Mouse (Mus musculus) liver, embryonic 16.5 days (tissue): ENCODE data around the gene Map3k4. TPM values are rescaled to one million over a fixed set of nuclear protein-coding genes. Genes with fewer than 3 reads are reported as not detected.

ENCODE experiments used
- ATAC-seq: fragments of 200-750 bp; cut with Nextera tagmentation; 2 replicates; pipeline ENCODE4 v1.8.0; 2017; ENCODE audit warnings: low read depth, mild to moderate bottlenecking, moderate number of reproducible peaks, moderate library complexity
- H3K27ac ChIP-seq: fragments of 300-500 bp; sonication (generic); 2 replicates; pipeline ENCODE4 v1.5.1; 2014; ENCODE audit warnings: mild to moderate bottlenecking, low read length
- H3K27me3 ChIP-seq: fragments of 300-500 bp; sonication (generic); 2 replicates; pipeline ENCODE4 v1.6.1; 2014; ENCODE audit warnings: low read depth, low read length, mixed read lengths; ENCODE audit not compliant: control insufficient read depth, insufficient read depth
- H3K36me3 ChIP-seq: fragments of 300-500 bp; sonication (generic); 2 replicates; pipeline ENCODE4 v1.6.1; 2014; ENCODE audit warnings: mild to moderate bottlenecking; ENCODE audit not compliant: control insufficient read depth, insufficient read depth
- H3K4me1 ChIP-seq: fragments of 300-500 bp; sonication (generic); 2 replicates; pipeline ENCODE4 v1.6.1; 2014; ENCODE audit warnings: low read depth, low read length, mixed read lengths; ENCODE audit not compliant: control insufficient read depth
- H3K4me2 ChIP-seq: fragments of 300-500 bp; sonication (generic); 2 replicates; pipeline ENCODE4 v1.6.1; 2014; ENCODE audit warnings: low read depth, low read length, mixed read lengths
- H3K4me3 ChIP-seq: fragments of 300-500 bp; sonication (generic); 2 replicates; pipeline ENCODE4 v1.5.1; 2014; ENCODE audit warnings: low read depth, mild to moderate bottlenecking, low read length
- H3K9ac ChIP-seq: fragments of 300-500 bp; sonication (generic); 2 replicates; pipeline ENCODE4 v1.6.1; 2014; ENCODE audit warnings: low read depth, low read length
- H3K9me3 ChIP-seq: fragments of 300-500 bp; sonication (generic); replicated peaks from 2 replicates; pipeline ENCODE4 v1.6.1; 2016; ENCODE audit warnings: low read length; ENCODE audit not compliant: control insufficient read depth
- WGBS: fragments of 180-500 bp; shearing (Covaris S2); extraction: QIAGEN DNeasy Blood & Tissue Kit; methylation state at CpG from one replicate; pipeline ENCODE4 v1.1.7; 2014; ENCODE audit not compliant: insufficient replicate concordance; 5-methylcytosine and 5-hydroxymethylcytosine counted together
- polyA plus RNA-seq: library from polyadenylated mRNA; unstranded; fragments of >200 nt; fragmentation: Nextera tagmentation; extraction: Ambion mirVana; gene quantifications from 2 replicates; pipeline ENCODE4 v1.2.1, GENCODE M21; 2015

Gene Map3k4
- polyA plus RNA-seq, 1 experiment from 2014 or later = 9.5 TPM

GRCm38 (mm10) chr17:12268091-12268490, 50.5 kb downstream of the Map3k4 start:
- Histone ChIP-seq H3K9ac (no peak overlapping the region), H3K27me3 (no peaks in the 10 kb centered on the region), H3K4me1 (no peaks in the 10 kb centered on the region; the same call in 1 of the 2 replicates), H3K27ac (no peak overlapping the region), H3K36me3 (peaks cover 13% of the 10 kb centered on the region), H3K4me2 (no peak overlapping the region), H3K9me3 (no peaks in the 10 kb centered on the region), H3K4me3 (no peak overlapping the region)
- 80% methylated on average over 4 of the region's 4 CpGs for WGBS
- no peak for ATAC-seq

- Histone ChIP-seq H3K4me3 (no peak overlapping the region), H3K9me3 (no peaks in the 10 kb centered on the region), H3K27me3 (no peaks in the 10 kb centered on the region), H3K4me2 (no peak overlapping the region), H3K36me3 (peaks cover 6% of the 10 kb centered on the region), H3K27ac (no peak overlapping the region), H3K9ac (no peak overlapping the region), H3K4me1 (no peaks in the 10 kb centered on the region; the same call in 1 of the 2 replicates)
- ATAC-seq = peak; percentile 41; the same call in 1 of the 2 replicates
- 73% methylated on average over 21 of the region's 21 CpGs for WGBS
These were observed 52.3 kb downstream of the Map3k4 start for GRCm38 (mm10) chr17:12265969-12266925.

- Histone ChIP-seq H3K4me1 (no peaks in the 10 kb centered on the region; the same call in 1 of the 2 replicates), H3K4me2 (no peak overlapping the region), H3K9me3 (no peaks in the 10 kb centered on the region), H3K27ac (no peak overlapping the region), H3K27me3 (no peaks in the 10 kb centered on the region), H3K4me3 (no peak overlapping the region), H3K9ac (no peak overlapping the region), H3K36me3 (no peaks in the 10 kb centered on the region)
- no peak for ATAC-seq
- 74% methylated on average over 3 of the region's 3 CpGs for WGBS
These were observed 54.3 kb downstream of the Map3k4 start for GRCm38 (mm10) chr17:12264293-12264692.

DNA sequence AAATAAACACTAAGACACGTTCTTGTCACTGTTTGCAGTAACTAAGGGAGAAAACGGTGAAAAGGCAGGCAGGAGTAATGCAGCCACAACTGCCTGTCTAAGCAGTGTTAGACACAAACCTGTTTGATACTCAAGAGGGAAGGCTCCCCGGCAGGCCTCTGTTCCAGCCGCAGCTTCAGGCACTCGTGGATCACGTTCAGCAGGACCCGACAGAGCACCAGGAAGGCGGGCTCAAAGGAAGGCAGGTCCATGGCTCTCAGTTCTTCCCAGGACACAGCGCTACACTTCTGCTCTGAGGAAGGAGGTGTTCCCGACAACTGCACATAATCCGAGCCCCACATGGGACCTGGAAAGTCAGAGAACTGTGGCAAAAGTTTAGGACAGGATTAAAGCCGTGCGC, 54.8 kb downstream of the Map3k4 start:
- H3K9ac ChIP-seq = no peak overlapping the region
- H3K36me3 ChIP-seq = no peaks in the 10 kb centered on the region
- 78% methylated on average over 13 of the region's 13 CpGs for WGBS
- no peaks in the 10 kb centered on the region for H3K9me3 ChIP-seq
- no peaks in the 10 kb centered on the region; the same call in 1 of the 2 replicates for H3K4me1 ChIP-seq
- no peak overlapping the region for H3K27ac ChIP-seq
- H3K27me3 ChIP-seq = no peaks in the 10 kb centered on the region
- no peak overlapping the region for H3K4me2 ChIP-seq
- no peak for ATAC-seq
- no peak overlapping the region for H3K4me3 ChIP-seq

- H3K27me3 ChIP-seq = no peaks in the 10 kb centered on the region
- no peak overlapping the region for H3K4me2 ChIP-seq
- no peak overlapping the region for H3K27ac ChIP-seq
- 87% methylated on average over 8 of the region's 8 CpGs for WGBS
- H3K9me3 ChIP-seq = no peaks in the 10 kb centered on the region
- no peak overlapping the region for H3K4me3 ChIP-seq
- H3K36me3 ChIP-seq = no peaks in the 10 kb centered on the region; the same call in 1 of the 2 replicates
- H3K9ac ChIP-seq = no peak overlapping the region
- H3K4me1 ChIP-seq = no peaks in the 10 kb centered on the region; the same call in 1 of the 2 replicates
- no peak for ATAC-seq
These were observed 55.7 kb downstream of the Map3k4 start for GRCm38 (mm10) chr17:12262851-12263250.

- H3K27ac ChIP-seq = no peak overlapping the region
- H3K36me3 ChIP-seq = no peaks in the 10 kb centered on the region; the same call in 1 of the 2 replicates
- H3K4me2 ChIP-seq = no peak overlapping the region
- 41% methylated on average over 2 of the region's 2 CpGs for WGBS
- peak; percentile 86 for ATAC-seq
- no peaks in the 10 kb centered on the region; the same call in 1 of the 2 replicates for H3K4me1 ChIP-seq
- no peak overlapping the region for H3K4me3 ChIP-seq
- H3K27me3 ChIP-seq = no peaks in the 10 kb centered on the region
- H3K9me3 ChIP-seq = no peaks in the 10 kb centered on the region
- H3K9ac ChIP-seq = no peak overlapping the region
These were observed 56.7 kb downstream of the Map3k4 start for GRCm38 (mm10) chr17:12261887-12262286.

- H3K4me3 ChIP-seq = no peak overlapping the region
- WGBS = 84% methylated on average over 7 of the region's 7 CpGs
- no peak overlapping the region for H3K4me2 ChIP-seq
- H3K9ac ChIP-seq = no peak overlapping the region
- no peak overlapping the region for H3K27ac ChIP-seq
- H3K36me3 ChIP-seq = no peaks in the 10 kb centered on the region; the same call in 1 of the 2 replicates
- ATAC-seq = no peak
- H3K4me1 ChIP-seq = no peaks in the 10 kb centered on the region; the same call in 1 of the 2 replicates
- H3K9me3 ChIP-seq = no peaks in the 10 kb centered on the region
- no peaks in the 10 kb centered on the region for H3K27me3 ChIP-seq
These were observed 57.2 kb downstream of the Map3k4 start for GRCm38 (mm10) chr17:12261376-12261775.

- Histone ChIP-seq H3K9ac (no peak overlapping the region), H3K4me3 (no peak overlapping the region), H3K27ac (no peak overlapping the region), H3K9me3 (no peaks in the 10 kb centered on the region), H3K4me1 (no peaks in the 10 kb centered on the region), H3K36me3 (peaks cover under 1% of the 10 kb centered on the region; the same call in 1 of the 2 replicates), H3K27me3 (no peaks in the 10 kb centered on the region), H3K4me2 (no peak overlapping the region)
- WGBS = 81% methylated on average over 8 of the region's 8 CpGs
- no peak for ATAC-seq
These were observed 58.6 kb downstream of the Map3k4 start for GRCm38 (mm10) chr17:12259957-12260356.

DNA sequence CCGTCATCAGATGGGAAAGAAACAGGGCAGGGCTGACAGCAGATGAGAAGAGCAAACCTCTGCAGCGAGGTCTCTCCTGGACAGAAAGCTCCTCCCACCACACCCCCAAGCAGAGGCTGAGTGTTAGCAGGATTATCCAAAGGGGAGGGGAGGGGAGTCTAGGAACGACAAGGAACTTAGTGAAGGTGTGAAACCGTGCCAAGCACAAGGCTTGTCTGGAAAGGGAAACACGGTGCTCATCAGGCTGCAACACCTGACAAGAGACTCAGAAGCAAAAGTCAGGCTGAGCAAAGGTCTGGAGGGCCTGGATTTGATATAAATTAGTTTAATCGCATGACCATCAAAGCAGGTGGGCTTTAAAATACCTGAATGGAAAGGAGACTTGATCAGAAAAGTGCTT, 60.1 kb downstream of the Map3k4 start:
- Histone ChIP-seq H3K27me3 (no peaks in the 10 kb centered on the region), H3K4me3 (no peak overlapping the region), H3K9ac (no peak overlapping the region), H3K27ac (no peak overlapping the region), H3K9me3 (no peaks in the 10 kb centered on the region), H3K36me3 (peaks cover 10% of the 10 kb centered on the region; the same call in 1 of the 2 replicates), H3K4me2 (no peak overlapping the region), H3K4me1 (no peaks in the 10 kb centered on the region)
- 72% methylated on average over 6 of the region's 6 CpGs for WGBS
- no peak for ATAC-seq
